Mouse (Mus musculus): ENCODE results near the gene Lpin2.

Gene Lpin2

GRCm38 (mm10) chr17:71168205-71168815 is 14.1 kb upstream of the Lpin2 start:
- POLR2A ChIA-PET = no interaction called here
- CTCF ChIA-PET = no interaction called here

GRCm38 (mm10) chr17:71168846-71169245 is 13.5 kb upstream of the Lpin2 start:
- POLR2A ChIA-PET = no interaction called here
- CTCF ChIA-PET = no interaction called here

GRCm38 (mm10) chr17:71169639-71170038 is 12.7 kb upstream of the Lpin2 start:
- ChIA-PET CTCF (no interaction called here), POLR2A (no interaction called here)

- POLR2A ChIA-PET = interaction anchor here in 1 of 4 experiments (0.7 kb wide), 1 partner anchor 79 kb away, joined by 3 read pairs; no protein-coding TSS in a partner anchor
- CTCF ChIA-PET = no interaction called here
Observed at GRCm38 (mm10) chr17:71171161-71171560, 11.2 kb upstream of the Lpin2 start.

- CTCF ChIA-PET = interaction anchor here in 1 of 4 experiments (0.5 kb wide), 1 partner anchor 201 kb away, joined by 3 read pairs; no protein-coding TSS in a partner anchor
- POLR2A ChIA-PET = no interaction called here
Observed at GRCm38 (mm10) chr17:71177336-71177735, 5.0 kb upstream of the Lpin2 start.

- CTCF ChIA-PET = interaction anchor here in 1 of 4 experiments (0.5 kb wide), 1 partner anchor 202 kb away, joined by 3 read pairs; no protein-coding TSS in a partner anchor
- POLR2A ChIA-PET = no interaction called here
Observed at GRCm38 (mm10) chr17:71177949-71178348, 4.4 kb upstream of the Lpin2 start.

- POLR2A ChIA-PET = interaction anchor here in 1 of 4 experiments (1.5 kb wide), 1 partner anchor 12 kb away, joined by 3 read pairs; no protein-coding TSS in a partner anchor
- CTCF ChIA-PET = interaction anchor here in 1 of 4 experiments (0.7 kb wide), 1 partner anchor 116 kb away, joined by 3 read pairs; no protein-coding TSS in a partner anchor
Observed at GRCm38 (mm10) chr17:71178530-71179181, 3.7 kb upstream of the Lpin2 start.

GRCm38 (mm10) chr17:71179551-71180309 is 2.6 kb upstream of the Lpin2 start:
- ChIA-PET CTCF (interaction anchor here in 2 of 4 experiments (0.6 kb wide), 2 partner anchors 116 to 493 kb away, joined by 3 read pairs; no protein-coding TSS in a partner anchor), POLR2A (interaction anchor here in 2 of 4 experiments (0.6 to 1.5 kb wide), 2 partner anchors 13 to 136 kb away, joined by 3 read pairs; no protein-coding TSS in a partner anchor)

GRCm38 (mm10) chr17:71180601-71181000 is 1.8 kb upstream of the Lpin2 start:
- POLR2A ChIA-PET = interaction anchor here in 1 of 4 experiments (0.6 kb wide), 1 partner anchor 137 kb away, joined by 3 read pairs; no protein-coding TSS in a partner anchor

GRCm38 (mm10) chr17:71182871-71183656 is 704 bp downstream of the Lpin2 start:
- ChIA-PET POLR2A (interaction anchor here in 3 of 4 experiments (0.5 to 2.3 kb wide), 17 partner anchors 9 to 768 kb away, joined by 3 to 7 read pairs (median 3); partner anchors contain the start of genes Myl12a (in 2 of the 3), Myom1 (in 2 of the 3) and Ndc80 (in 1 of the 3)), CTCF (interaction anchor here in 3 of 4 experiments (0.5 to 1.3 kb wide), 5 partner anchors 10 to 481 kb away, joined by 3 to 5 read pairs (median 3); no protein-coding TSS in a partner anchor)

More at GRCm38 (mm10) chr17:71180601-71181000, 1.8 kb upstream of the Lpin2 start:
- CTCF ChIA-PET = no interaction called here

GRCm38 (mm10) chr17:71183657-71184261 is 1.4 kb downstream of the Lpin2 start:
- CTCF ChIA-PET = interaction anchor here in 3 of 4 experiments (0.5 to 1.3 kb wide), 3 partner anchors 477 to 752 kb away, joined by 3 to 4 read pairs (median 3); no protein-coding TSS in a partner anchor

GRCm38 (mm10) chr17:71184356-71185111 is 2.2 kb downstream of the Lpin2 start:
- ChIA-PET POLR2A (interaction anchor here in 2 of 4 experiments (0.6 to 1.7 kb wide), 8 partner anchors 8 to 66 kb away, joined by 3 to 6 read pairs (median 4); no protein-coding TSS in a partner anchor), CTCF (interaction anchor here in 1 of 4 experiments (0.6 kb wide), 1 partner anchor 753 kb away, joined by 4 read pairs; no protein-coding TSS in a partner anchor)

More at GRCm38 (mm10) chr17:71183657-71184261, 1.4 kb downstream of the Lpin2 start:
- POLR2A ChIA-PET = interaction anchor here in 3 of 4 experiments (0.7 to 2.3 kb wide), 17 partner anchors 9 to 445 kb away, joined by 3 to 7 read pairs (median 3); partner anchors contain the start of gene Ndc80 (in 1 of the 3)

- ChIA-PET CTCF (interaction anchor here in 1 of 4 experiments (0.5 kb wide), 1 partner anchor 69 kb away, joined by 4 read pairs; no protein-coding TSS in a partner anchor), POLR2A (interaction anchor here in 2 of 4 experiments (1.0 to 1.7 kb wide), 3 partner anchors 8 to 13 kb away, joined by 3 to 4 read pairs (median 4); no protein-coding TSS in a partner anchor)
Observed at GRCm38 (mm10) chr17:71185368-71185767, 3.0 kb downstream of the Lpin2 start.

GRCm38 (mm10) chr17:71190589-71190988 is 8.2 kb downstream of the Lpin2 start:
- ChIA-PET CTCF (interaction anchor here in 1 of 4 experiments (0.6 kb wide), 1 partner anchor 9 kb away, joined by 4 read pairs; no protein-coding TSS in a partner anchor), POLR2A (no interaction called here)

GRCm38 (mm10) chr17:71191063-71191462 is 8.7 kb downstream of the Lpin2 start:
- POLR2A ChIA-PET = no interaction called here
- CTCF ChIA-PET = no interaction called here

- POLR2A ChIA-PET = interaction anchor here in 1 of 4 experiments (1.8 kb wide), 1 partner anchor 7 kb away, joined by 4 read pairs; no protein-coding TSS in a partner anchor
- CTCF ChIA-PET = interaction anchor here in 1 of 4 experiments (1.0 kb wide), 1 partner anchor 33 kb away, joined by 3 read pairs; no protein-coding TSS in a partner anchor
Observed at GRCm38 (mm10) chr17:71191651-71192419, 9.5 kb downstream of the Lpin2 start.
